Mouse (Mus musculus) adrenal gland, postnatal 10 days (tissue): Measurements from ENCODE around the gene Gm3476. TPM values are rescaled to one million over a fixed set of nuclear protein-coding genes. Genes with fewer than 3 reads are reported as not detected.
"Not testable (repeated sequence)": the region's sequence is repeated elsewhere in the genome, so short reads cannot be mapped to it uniquely, and the experiment has no call there.

Source experiments
- DNase-seq: peaks from one replicate; pipeline ENCODE4 v3.0.0; 2021; ENCODE audit warnings: mixed read lengths
- long read RNA-seq, 2 experiments: library from polyadenylated mRNA; stranded (forward); transcript quantifications; one replicate each; pipeline ENCODE4 v2.0.0; 2021
- total RNA-seq, 2 experiments: library from RNA; stranded (reverse); gene quantifications; 2 replicates each; pipeline ENCODE4 v1.2.3; 2021

The Gm3476 gene
- total RNA-seq, result not detected
- long read RNA-seq, experiment 1, result 0 reads
- long read RNA-seq, experiment 2, result 0 reads

GRCm38 (mm10) chr14:6125707-6126106, at the start of gene Gm3476:
Gene Gm3476 (minus strand): TSS chr14:6125807.
- DNase-seq, result not testable (repeated sequence)

- DNase-seq, result not testable (repeated sequence)
These were observed 37.9 kb upstream of the Gm3476 start for GRCm38 (mm10) chr14:6163538-6163937.

GRCm38 (mm10) chr14:6161085-6161484, 35.5 kb upstream of the Gm3476 start:
- DNase-seq, result peak; percentile 0

- DNase-seq, result peak; percentile 55
These were observed 17.2 kb downstream of the Gm3476 start, which contains the start of gene Gm3468 for GRCm38 (mm10) chr14:6108272-6108925. Gene Gm3468 (minus strand): TSS chr14:6108665.

- DNase-seq, result not testable (repeated sequence)
These were observed 18.1 kb downstream of the Gm3476 start for GRCm38 (mm10) chr14:6107500-6107899.

- DNase-seq, result not testable (repeated sequence)
These were observed 31.8 kb downstream of the Gm3476 start, which contains the start of gene Gm8206 for GRCm38 (mm10) chr14:6093842-6094241. Gene Gm8206 (minus strand): TSS chr14:6093942.

- DNase-seq, result not testable (repeated sequence)
These were observed 67.4 kb downstream of the Gm3476 start, which contains the start of gene Gm6337 for GRCm38 (mm10) chr14:6058167-6058566. Gene Gm6337 (minus strand): TSS chr14:6058267.

Other genes starting within 250 kb of the Gm3476 start
- under 1 TPM; 0.60 to 0.91 TPM for gene Gm8237, start 245.4 kb downstream of the Gm3476 start, total RNA-seq
- gene Gm3248, start 164.1 kb downstream of the Gm3476 start, total RNA-seq, result under 1 TPM; 0.27 to 0.69 TPM
- gene Gm3453, start 146.7 kb downstream of the Gm3476 start, total RNA-seq, result not detected
- not detected for gene Gm6337, start 67.5 kb downstream of the Gm3476 start, total RNA-seq
- gene Gm8206, start 31.9 kb downstream of the Gm3476 start, total RNA-seq, result under 1 TPM in 1 of 2 experiments, not detected in 1; 0.45 TPM
- under 1 TPM in 1 of 2 experiments, not detected in 1; 0.36 TPM for gene Gm3468, start 17.1 kb downstream of the Gm3476 start, total RNA-seq
- under 1 TPM; 0.30 to 0.70 TPM for gene Gm21560, start 93.5 kb upstream of the Gm3476 start, total RNA-seq
- gene Gm3411, start 161.4 kb upstream of the Gm3476 start, total RNA-seq, result 1 to 10 TPM in 1 of 2 experiments, under 1 TPM in 1; 0.66 to 1.3 TPM
- gene Gm21103, start 179.0 kb upstream of the Gm3476 start, total RNA-seq, result not detected
- not detected for gene Gm3618, start 217.9 kb upstream of the Gm3476 start, total RNA-seq